Mouse (Mus musculus) telencephalon, adult 2 months (tissue): ENCODE measurements at regions not wholly inside any gene's neighbourhood (a gene's known extent, or its start where the extent isn't known, plus 50 kb on each side); places are given as distances from the start of the nearest gene placed in this dataset.

Experiments used
- DNase-seq: peaks from one replicate; pipeline ENCODE4 v3.0.0-alpha.2; 2011; ENCODE audit warnings: low read depth, low spot score

DNA sequence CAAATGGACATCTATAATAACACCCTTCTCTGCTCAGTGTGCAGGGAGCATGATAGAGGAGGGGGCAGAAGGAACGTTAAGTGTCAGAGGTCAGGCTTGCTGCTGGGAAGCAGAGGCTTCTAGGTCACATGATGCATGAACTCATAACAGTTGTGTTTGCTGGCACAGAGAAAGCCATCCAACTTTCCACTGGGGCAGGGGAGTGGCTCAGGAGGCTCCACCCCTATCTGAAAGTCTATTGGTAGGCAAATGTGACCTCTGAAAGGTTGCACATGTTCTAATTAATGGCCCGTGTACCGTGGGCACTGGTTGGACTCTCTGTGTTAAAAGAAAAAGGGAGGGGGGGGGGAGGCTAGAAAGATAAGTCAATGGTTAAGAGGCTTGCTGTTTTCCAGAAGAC is 224.6 kb downstream of the Slc16a7 start:
- DNase-seq, result no peak

- DNase-seq, result no peak
Observed at GRCm38 (mm10) chr10:125161077-125161476, 228.2 kb downstream of the Slc16a7 start.

DNA sequence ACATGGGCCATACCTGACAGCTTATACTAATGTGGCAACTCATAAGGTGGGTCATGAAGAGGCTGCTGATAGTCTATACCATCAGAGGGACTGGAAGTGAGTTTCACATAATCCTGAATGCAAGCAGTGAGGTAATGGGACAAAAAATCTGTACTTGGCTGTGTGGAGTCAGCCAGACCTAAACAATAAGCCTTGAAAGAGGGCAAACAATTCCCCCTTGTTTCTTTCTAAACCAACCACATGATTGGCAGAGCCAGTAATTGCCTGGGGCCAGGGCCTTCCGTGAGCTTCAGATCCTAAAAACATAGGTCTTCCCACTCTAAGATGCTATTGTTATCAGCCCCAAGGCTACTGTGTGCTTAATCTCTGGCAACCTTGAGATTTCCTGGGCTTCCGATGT is 240.5 kb downstream of the Slc16a7 start:
- peak; percentile 28 for DNase-seq

- no peak for DNase-seq
Observed at GRCm38 (mm10) chr10:125147239-125147782, 242.0 kb downstream of the Slc16a7 start.

DNA sequence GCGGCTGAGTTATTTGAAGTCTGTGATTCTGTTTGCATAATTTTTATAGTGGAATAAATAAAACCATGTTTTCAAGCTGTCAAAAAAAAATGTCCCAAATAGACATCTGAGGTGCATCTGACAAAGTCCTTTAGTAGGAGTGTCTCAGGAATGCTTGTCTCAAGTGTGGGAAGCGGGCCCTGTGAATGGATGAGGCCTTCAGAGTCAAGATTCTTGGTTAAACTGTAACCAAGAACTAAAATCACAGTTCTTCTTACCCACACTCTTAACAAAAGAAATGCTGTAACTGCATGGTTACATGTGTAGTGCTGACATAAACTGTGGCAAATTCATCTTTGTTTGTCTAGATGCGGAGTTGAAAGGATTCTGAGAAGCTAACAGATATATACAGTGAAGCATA is 242.9 kb downstream of the Slc16a7 start:
- DNase-seq, result peak; percentile 10

DNA sequence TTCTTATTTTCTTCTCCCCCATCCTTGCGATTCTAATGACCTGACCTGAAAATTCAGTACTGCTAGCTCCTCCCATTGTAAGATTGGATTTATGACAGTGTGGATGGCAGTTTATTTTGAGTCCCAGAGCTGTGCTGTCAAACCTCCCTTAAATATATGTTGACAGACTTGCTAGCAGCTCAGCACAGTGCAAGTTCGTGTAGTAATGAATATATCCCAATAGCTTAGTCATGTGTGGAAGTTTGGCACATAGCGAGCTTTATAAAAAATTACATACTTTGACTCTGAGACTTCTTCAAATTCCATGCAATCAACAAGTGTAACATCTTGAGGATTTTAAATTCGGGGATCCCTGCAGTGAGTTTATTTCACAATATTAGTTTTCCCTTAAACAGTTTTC is 243.5 kb downstream of the Slc16a7 start:
- no peak for DNase-seq

GRCm38 (mm10) chr10:125121762-125122161 is 267.5 kb downstream of the Slc16a7 start:
- peak; percentile 82 for DNase-seq

DNA sequence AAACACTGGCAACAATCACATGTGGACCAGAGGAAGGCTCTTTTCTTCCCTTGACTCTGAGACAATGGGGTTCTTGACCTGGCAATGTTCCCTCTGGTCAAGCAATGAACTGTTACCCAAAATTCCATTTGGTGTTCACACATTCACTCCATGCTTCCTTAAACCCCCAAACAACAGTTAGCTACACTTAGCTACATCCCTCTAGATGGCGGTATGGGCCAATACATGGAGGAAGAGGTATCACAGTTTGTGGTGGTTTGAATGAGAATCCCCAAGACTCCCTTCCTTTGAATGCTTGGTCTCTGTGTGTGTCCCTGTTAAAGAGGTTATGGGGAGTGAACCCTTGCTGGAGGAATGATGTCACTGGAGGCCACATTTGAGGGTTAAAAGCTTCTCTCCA is 274.9 kb downstream of the Slc16a7 start:
- no peak for DNase-seq

GRCm38 (mm10) chr10:125108986-125109385 is 280.3 kb downstream of the Slc16a7 start:
- peak; percentile 66 for DNase-seq

- no peak for DNase-seq
Observed at GRCm38 (mm10) chr10:125084975-125085374, 304.3 kb downstream of the Slc16a7 start.

- no peak for DNase-seq
Observed at GRCm38 (mm10) chr10:125072401-125072800, 316.9 kb downstream of the Slc16a7 start.

DNA sequence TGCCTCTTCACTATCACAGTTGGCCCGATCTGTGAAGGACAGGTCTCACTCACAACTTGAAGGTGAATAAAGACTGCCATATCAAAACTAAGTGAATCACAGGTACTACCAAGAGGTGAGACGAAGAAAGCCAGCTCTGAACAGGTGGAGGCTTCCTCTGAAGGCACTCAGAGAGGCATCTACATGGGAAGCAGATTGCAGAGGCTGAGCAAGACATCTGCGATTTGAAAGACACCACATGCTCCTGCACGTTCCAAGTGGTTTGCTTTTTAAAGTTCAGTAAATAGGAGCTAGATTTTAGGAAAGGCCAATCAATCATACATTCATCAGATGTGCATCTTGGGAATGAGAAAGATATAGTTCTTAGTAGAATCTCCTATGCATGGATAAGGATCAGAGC is 319.0 kb downstream of the Slc16a7 start:
- DNase-seq, result no peak

GRCm38 (mm10) chr10:125039290-125039689 is 350.0 kb downstream of the Slc16a7 start:
- no peak for DNase-seq

DNA sequence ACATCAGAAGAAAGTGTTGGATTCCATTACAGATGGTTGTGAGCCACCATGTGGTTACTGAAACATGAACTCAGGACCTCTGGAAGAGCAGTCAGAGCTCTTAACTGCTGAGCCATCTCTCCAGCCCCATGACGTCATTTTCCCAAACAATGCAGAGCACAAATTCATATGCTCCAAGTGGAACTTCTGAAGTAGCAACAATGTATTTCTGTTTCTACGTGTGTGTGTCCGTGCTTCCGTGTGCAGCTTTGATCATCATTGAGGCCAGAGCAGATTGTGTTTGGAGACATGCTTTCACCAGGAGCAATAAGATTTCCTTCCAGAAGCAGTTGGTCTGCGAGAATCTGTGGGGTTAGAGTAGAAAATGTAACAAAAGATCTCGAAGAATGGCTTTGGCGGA is 353.6 kb downstream of the Slc16a7 start:
- no peak for DNase-seq

- no peak for DNase-seq
Observed at GRCm38 (mm10) chr10:125028347-125028746, 360.9 kb downstream of the Slc16a7 start.

DNA sequence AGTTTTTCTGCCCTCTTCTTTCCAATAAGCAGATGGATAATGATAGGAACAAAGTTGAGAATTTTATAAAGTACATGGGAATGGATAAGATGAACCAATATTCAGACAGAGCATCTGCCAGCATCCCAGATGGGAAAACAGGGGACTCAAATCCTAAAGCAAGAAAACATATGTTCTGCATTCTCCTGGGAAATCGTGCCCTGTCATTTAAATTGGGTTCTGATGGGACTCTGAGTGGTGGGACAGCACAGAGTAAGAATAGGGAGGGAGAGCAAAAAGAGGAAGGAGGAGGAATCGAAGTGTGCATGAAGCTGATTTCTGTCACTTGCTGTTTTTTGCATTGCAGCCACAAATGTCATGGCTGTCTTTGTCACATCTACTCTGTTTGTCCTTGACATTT is 362.4 kb downstream of the Slc16a7 start:
- peak; percentile 18 for DNase-seq
